Mouse (Mus musculus) limb, embryonic 13.5 days (tissue): ENCODE measurements around the gene Borcs5. TPM values are rescaled to one million over a fixed set of nuclear protein-coding genes. Genes with fewer than 3 reads are reported as not detected.
"Not testable (repeated sequence)": the region's sequence is repeated elsewhere in the genome, so short reads cannot be mapped to it uniquely, and the experiment has no call there.

Source experiments
- ATAC-seq: fragments of 200-750 bp; cut with Nextera tagmentation; 2 replicates; pipeline ENCODE4 v1.8.0; 2017; ENCODE audit warnings: low read depth, moderate number of reproducible peaks, moderate TSS enrichment; ENCODE audit not compliant: low FRiP score
- H3K27ac ChIP-seq: fragments of 300-500 bp; sonication (generic); 2 replicates; pipeline ENCODE4 v1.5.1; 2015; ENCODE audit warnings: inconsistent platforms, mild to moderate bottlenecking, moderate library complexity
- H3K27me3 ChIP-seq: fragments of 300-500 bp; sonication (generic); 2 replicates; pipeline ENCODE4 v1.6.1; 2015; ENCODE audit warnings: mild to moderate bottlenecking, inconsistent platforms
- H3K36me3 ChIP-seq: fragments of 300-500 bp; sonication (generic); 2 replicates; pipeline ENCODE4 v1.6.1; 2015; ENCODE audit warnings: inconsistent platforms, mild to moderate bottlenecking, moderate library complexity
- H3K4me1 ChIP-seq: fragments of 300-500 bp; sonication (generic); 2 replicates; pipeline ENCODE4 v1.6.1; 2015; ENCODE audit warnings: inconsistent platforms
- H3K4me2 ChIP-seq: fragments of 300-500 bp; sonication (generic); replicated peaks from 2 replicates; pipeline ENCODE4 v1.6.1; 2015; ENCODE audit warnings: inconsistent platforms, mild to moderate bottlenecking, moderate library complexity
- H3K4me3 ChIP-seq: fragments of 300-500 bp; sonication (generic); 2 replicates; pipeline ENCODE4 v1.5.1; 2015; ENCODE audit warnings: moderate library complexity, mild to moderate bottlenecking, inconsistent platforms
- H3K9ac ChIP-seq: fragments of 300-500 bp; sonication (generic); 2 replicates; pipeline ENCODE4 v1.6.1; 2015; ENCODE audit warnings: mild to moderate bottlenecking, inconsistent platforms
- H3K9me3 ChIP-seq: fragments of 300-500 bp; sonication (generic); 2 replicates; pipeline ENCODE4 v1.6.1; 2016; ENCODE audit warnings: inconsistent platforms
- WGBS: fragments of 180-500 bp; shearing (Covaris S2); methylation state at CpG from one replicate; pipeline ENCODE4 v1.1.7; 2015; 5-methylcytosine and 5-hydroxymethylcytosine counted together
- polyA plus RNA-seq: library from polyadenylated mRNA; unstranded; fragments of >200 nt; fragmentation: Nextera tagmentation; extraction: Ambion mirVana; gene quantifications from 2 replicates; pipeline ENCODE4 v1.2.1, GENCODE M21; 2015

Borcs5 gene
- polyA plus RNA-seq, 1 experiment from 2014 or later = 21.5 TPM

DNA sequence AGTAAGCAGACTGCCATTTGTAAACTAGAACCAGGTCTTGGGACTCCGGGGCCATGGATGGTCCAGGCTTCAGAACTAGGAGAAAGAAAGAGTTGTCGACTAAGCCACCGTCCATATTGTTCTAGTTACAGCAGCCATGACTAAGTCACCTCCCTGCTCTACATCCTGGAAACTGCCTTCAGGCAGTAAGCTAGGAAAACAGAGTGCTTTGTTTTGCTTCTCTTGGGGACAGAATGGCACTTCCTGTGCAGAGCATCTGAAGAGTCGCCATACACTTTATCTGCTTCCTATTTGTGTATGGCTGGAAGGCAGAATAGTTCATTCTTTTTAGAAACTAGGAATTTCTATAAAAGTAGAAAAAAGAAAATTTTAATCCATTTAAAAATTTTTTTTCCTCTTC is 17.2 kb downstream of the Borcs5 start:
- Histone ChIP-seq H3K4me3 (no peak overlapping the region), H3K9ac (no peak overlapping the region), H3K4me2 (no peak overlapping the region), H3K27me3 (no peaks in the 10 kb centered on the region), H3K27ac (peak overlapping the region; percentile 22; the same call in 1 of the 2 replicates), H3K36me3 (no peaks in the 10 kb centered on the region), H3K4me1 (peaks cover 14% of the 10 kb centered on the region; the same call in 1 of the 2 replicates), H3K9me3 (no peaks in the 10 kb centered on the region)
- no peak for ATAC-seq
- WGBS = 57% methylated on average over 4 of the region's 4 CpGs

DNA sequence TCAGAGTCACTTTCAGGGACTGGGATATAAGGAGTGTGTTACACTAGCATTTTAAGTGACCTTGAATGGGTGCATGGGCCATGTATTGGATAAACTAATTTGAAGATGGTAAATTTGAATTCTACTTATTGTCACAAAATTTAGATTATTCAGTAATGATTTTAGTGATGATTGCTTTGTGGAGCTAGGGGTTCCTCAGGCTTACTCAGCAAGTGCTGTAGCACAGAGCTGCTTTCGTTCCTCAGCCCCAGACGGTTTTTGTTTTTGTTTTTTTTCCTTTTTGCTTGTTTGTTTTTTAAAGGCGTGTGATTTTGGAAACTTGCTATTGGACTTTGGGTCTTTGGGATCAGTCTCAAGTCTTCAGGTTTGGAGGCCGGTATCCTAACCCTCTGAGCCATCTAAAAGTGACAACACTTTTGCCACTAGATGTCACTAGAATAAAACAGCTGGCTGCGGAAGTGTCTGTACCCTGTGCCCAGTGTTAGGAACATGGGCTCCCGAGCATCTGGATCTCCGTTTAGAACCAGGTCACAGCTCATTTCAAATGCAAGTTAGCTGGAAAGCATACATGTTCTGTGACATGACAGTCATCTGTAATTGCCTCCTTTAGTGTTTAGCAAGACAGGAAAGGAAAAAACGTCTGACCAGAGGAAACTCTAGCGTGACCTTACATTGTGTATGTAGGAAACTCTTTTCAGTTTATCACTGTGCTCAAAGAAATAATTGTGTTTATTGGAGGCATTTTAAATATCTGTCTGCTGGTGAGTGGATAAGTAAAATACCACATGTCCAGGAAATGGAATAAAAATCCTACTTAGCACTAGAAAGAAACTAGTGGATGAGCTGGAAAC is 20.0 kb downstream of the Borcs5 start:
- Histone ChIP-seq H3K27me3 (no peaks in the 10 kb centered on the region), H3K4me1 (peaks cover 14% of the 10 kb centered on the region; the same call in 1 of the 2 replicates), H3K9me3 (no peaks in the 10 kb centered on the region), H3K36me3 (no peaks in the 10 kb centered on the region), H3K9ac (no peak overlapping the region), H3K4me2 (0 out of 2 replicates have a peak overlapping the region, but pooled peaks have one; percentile 30), H3K27ac (no peak overlapping the region), H3K4me3 (no peak overlapping the region)
- ATAC-seq = peak; percentile 89
- WGBS = 20% methylated on average over 9 of the region's 9 CpGs

DNA sequence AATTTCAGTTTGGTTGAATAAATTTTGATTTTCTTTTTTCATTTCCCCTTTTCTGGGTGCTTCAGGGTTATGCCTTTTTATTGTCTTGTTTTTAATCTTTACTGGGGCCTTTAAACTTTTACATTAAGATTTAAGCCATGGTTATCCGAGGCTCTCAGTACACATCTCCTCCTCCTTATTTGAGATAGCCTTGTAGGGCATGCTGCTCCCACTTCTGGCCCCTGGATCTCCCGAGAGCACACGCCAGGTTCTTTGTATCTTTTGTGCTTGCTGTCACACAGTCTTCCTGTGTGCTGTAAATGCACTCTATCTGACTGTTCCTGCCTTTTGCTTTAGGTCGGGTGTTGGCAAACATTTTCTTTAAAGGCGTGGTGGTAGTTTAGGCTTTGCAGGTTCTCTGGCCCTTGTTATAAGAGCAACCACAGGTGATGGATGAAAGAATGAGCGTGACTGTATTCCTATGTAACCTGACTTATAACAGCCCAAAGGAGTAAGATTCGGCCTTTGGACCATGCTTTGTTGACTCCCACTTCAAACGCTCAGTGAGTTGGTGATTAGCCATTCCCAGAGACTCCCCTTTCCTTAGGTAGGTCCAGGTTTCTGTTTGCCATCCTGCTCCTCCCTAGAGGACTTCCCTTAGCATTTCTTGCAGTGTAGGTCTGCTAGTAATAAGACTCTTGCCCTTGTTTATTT is 21.6 kb downstream of the Borcs5 start:
- WGBS = 83% methylated on average over 8 of the region's 8 CpGs
- no peak overlapping the region for H3K9ac ChIP-seq
- ATAC-seq = no peak
- no peaks in the 10 kb centered on the region for H3K27me3 ChIP-seq
- H3K4me2 ChIP-seq = no peak overlapping the region
- H3K9me3 ChIP-seq = no peaks in the 10 kb centered on the region
- no peak overlapping the region for H3K27ac ChIP-seq
- no peaks in the 10 kb centered on the region for H3K36me3 ChIP-seq
- H3K4me3 ChIP-seq = no peak overlapping the region
- H3K4me1 ChIP-seq = peaks cover 14% of the 10 kb centered on the region; the same call in 1 of the 2 replicates

DNA sequence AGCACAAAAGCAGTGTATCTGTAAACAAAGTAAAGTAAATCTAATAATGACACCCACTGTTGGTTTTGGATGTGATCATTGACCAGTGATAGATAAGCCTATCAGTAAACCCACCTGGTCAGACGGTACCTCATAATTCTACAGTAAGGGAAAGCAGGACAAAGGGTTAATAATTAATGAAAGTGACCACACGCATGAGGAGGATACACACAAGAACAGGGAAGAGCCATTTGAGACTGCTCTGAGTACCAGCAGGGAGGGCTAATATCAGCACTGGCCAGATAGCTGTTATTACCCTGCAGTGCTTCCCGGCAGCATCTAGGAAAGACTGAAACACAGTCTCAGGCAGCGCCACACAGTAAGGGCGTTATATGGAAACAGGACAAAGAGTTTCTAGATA is 25.3 kb downstream of the Borcs5 start:
- Histone ChIP-seq H3K9me3 (no peaks in the 10 kb centered on the region), H3K4me2 (no peak overlapping the region), H3K27me3 (no peaks in the 10 kb centered on the region), H3K4me1 (no peaks in the 10 kb centered on the region), H3K4me3 (no peak overlapping the region), H3K9ac (no peak overlapping the region), H3K36me3 (no peaks in the 10 kb centered on the region), H3K27ac (no peak overlapping the region)
- WGBS = 78% methylated on average over 5 of the region's 5 CpGs
- no peak for ATAC-seq

DNA sequence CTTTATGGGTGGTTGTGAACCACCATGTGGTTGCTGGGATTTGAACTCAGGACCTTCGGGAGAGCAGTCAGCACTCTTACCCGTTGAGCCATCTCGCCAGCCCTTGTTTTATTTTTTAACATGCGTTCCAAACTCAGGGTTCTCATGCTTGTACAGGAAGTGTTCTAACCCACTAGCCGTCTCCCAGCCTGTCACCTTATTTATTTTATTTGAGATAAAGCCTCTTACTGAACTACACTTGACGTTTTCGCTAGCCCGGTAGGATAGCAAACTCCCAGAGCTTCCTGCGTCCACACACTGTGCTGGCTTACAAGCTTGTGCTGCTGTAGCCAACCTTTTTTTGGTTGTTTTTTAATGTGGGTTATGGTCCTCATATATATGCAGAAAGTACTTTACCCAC is 26.5 kb downstream of the Borcs5 start:
- no peak for ATAC-seq
- Histone ChIP-seq H3K9ac (no peak overlapping the region), H3K27me3 (no peaks in the 10 kb centered on the region), H3K36me3 (no peaks in the 10 kb centered on the region), H3K4me1 (peaks cover 3% of the 10 kb centered on the region; the same call in 1 of the 2 replicates), H3K27ac (no peak overlapping the region), H3K9me3 (no peaks in the 10 kb centered on the region), H3K4me3 (no peak overlapping the region), H3K4me2 (no peak overlapping the region)
- WGBS = 83% methylated on average over 9 of the region's 9 CpGs

DNA sequence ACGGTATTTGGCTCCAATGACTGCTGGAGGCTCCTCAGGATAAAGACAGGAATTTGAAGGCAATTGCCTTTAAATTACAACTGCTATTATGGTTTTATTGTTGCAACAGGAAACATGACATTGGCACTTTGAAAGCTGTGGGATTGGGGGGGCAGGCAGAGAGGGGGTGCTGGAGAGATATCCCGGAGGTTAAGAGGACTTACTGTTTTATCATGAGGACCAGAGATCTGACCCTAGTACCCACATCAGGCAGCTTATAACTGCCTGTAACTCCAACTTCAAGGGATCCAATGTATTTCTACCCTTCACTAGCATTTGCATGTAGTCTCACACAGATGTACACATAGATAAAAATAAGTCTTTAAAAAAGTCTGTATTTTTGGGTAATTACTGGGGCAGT is 29.2 kb downstream of the Borcs5 start:
- H3K27ac ChIP-seq = no peak overlapping the region
- H3K9me3 ChIP-seq = no peaks in the 10 kb centered on the region
- no peaks in the 10 kb centered on the region for H3K36me3 ChIP-seq
- H3K27me3 ChIP-seq = no peaks in the 10 kb centered on the region
- no peak overlapping the region for H3K4me3 ChIP-seq
- WGBS = 44% methylated on average over 2 of the region's 2 CpGs
- ATAC-seq = no peak
- no peak overlapping the region for H3K4me2 ChIP-seq
- H3K9ac ChIP-seq = no peak overlapping the region
- H3K4me1 ChIP-seq = peaks cover 3% of the 10 kb centered on the region; the same call in 1 of the 2 replicates

DNA sequence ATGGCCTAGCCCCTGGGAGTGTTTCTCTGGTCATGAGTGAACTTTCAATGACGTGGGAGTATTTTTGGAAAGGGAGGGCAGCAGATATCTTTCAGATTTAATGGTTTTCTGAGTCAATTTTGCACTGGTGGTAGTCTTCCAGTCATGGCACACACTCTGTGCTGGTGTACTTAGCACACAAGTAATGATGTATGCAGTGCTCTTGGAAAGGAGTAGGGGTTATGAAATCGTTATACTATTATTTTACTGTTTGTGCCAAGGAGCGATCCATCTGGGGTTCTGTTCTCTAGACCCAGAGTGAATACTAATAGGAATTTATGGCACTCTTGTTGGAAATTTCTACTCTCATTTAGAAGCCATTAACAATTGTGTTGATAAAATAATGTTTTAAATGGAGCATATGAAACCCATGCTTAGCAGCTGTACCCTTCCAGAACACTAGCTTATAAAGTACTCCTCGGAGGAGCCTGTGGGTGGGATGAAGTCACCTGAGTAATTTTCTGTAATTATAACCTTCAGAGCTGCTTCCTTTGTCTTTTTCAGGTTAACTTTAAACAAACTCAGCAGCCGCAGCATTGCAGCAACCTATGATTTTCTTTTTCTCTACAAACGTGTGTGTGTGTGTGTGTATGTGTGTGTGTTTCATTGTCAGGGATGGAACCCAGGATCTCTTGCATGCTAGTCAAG is 30.0 kb downstream of the Borcs5 start:
- H3K4me2 ChIP-seq = no peak overlapping the region
- H3K4me1 ChIP-seq = peaks cover 3% of the 10 kb centered on the region; the same call in 1 of the 2 replicates
- H3K27ac ChIP-seq = no peak overlapping the region
- no peak for ATAC-seq
- no peaks in the 10 kb centered on the region for H3K27me3 ChIP-seq
- no peak overlapping the region for H3K4me3 ChIP-seq
- H3K36me3 ChIP-seq = no peaks in the 10 kb centered on the region
- 61% methylated on average over 6 of the region's 6 CpGs for WGBS
- H3K9me3 ChIP-seq = no peaks in the 10 kb centered on the region
- H3K9ac ChIP-seq = no peak overlapping the region

DNA sequence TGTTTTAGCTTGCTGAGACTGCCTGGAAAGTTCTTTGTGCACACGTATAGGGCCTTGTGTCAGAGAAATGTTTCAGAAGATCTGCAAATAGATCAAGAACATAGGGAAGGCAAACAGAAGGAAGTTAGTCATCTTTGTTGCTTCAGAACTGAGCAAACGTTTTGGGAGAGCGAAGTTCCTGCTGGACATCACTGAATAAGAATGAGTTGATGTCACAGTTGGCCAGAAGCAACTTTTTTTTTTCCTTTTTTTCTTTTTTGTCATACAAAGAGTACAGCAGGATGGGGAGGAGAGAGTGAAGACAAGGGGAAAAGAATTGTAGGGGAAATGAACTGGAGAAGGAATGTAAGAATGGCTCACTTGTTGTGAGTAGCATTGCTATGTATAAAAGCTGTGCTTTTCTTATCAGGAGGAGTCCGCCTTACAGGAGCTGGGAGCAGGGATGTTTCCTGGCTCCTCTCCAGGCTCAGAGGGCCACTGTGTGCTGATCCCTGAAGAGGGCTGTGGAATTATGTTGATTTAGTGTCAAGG is 31.6 kb downstream of the Borcs5 start:
- no peak overlapping the region for H3K27ac ChIP-seq
- no peak overlapping the region for H3K4me2 ChIP-seq
- no peak overlapping the region for H3K4me3 ChIP-seq
- H3K9me3 ChIP-seq = no peaks in the 10 kb centered on the region
- no peaks in the 10 kb centered on the region for H3K36me3 ChIP-seq
- no peak for ATAC-seq
- H3K27me3 ChIP-seq = no peaks in the 10 kb centered on the region
- 82% methylated on average over 4 of the region's 4 CpGs for WGBS
- H3K4me1 ChIP-seq = peaks cover 3% of the 10 kb centered on the region; the same call in 1 of the 2 replicates
- no peak overlapping the region for H3K9ac ChIP-seq

DNA sequence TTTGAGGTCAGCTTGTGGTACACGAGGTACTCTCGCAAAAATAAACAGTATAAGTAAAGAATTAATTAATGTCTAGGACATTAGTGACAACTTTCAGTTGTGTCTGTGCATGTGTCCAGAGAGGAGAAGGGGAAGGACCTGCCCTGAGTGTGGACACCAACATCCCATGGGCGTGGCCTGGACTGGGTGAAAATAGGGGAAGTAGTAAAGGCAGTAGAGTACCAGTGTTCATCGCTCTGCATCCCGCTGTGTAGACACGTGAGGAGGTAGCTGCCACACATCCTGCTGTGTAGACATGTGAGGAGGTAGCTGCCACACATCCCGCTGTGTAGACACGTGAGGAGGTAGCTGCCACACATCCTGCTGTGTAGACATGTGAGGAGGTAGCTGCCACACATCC is 34.4 kb downstream of the Borcs5 start:
- not testable (repeated sequence) for H3K4me1 ChIP-seq, H3K27me3 ChIP-seq, H3K27ac ChIP-seq, H3K36me3 ChIP-seq, H3K9me3 ChIP-seq, H3K4me2 ChIP-seq, H3K4me3 ChIP-seq, ATAC-seq, H3K9ac ChIP-seq
- WGBS = 76% methylated on average over 8 of the region's 8 CpGs

DNA sequence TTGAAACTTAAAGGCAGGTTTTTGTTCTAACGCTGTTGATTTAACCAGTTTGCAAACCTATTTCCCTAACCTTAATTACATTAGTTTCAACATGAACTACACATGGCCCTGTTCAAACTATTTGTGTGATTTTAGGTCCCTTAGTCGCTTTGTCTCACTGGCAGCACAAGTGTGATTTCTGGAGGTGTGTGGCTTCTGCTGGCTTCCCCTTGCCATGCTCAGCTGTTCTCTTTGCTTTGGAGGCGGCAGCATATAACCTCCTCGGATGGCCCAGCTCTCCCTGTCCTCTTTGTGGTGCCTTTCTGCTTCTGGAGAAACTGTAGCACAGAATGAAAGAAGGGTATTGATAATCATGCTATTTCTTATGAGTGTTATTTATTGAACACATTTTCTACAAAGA is 38.2 kb downstream of the Borcs5 start:
- no peak overlapping the region for H3K27ac ChIP-seq
- H3K27me3 ChIP-seq = no peaks in the 10 kb centered on the region
- no peak for ATAC-seq
- no peak overlapping the region for H3K4me3 ChIP-seq
- H3K4me1 ChIP-seq = no peaks in the 10 kb centered on the region; the same call in 1 of the 2 replicates
- H3K36me3 ChIP-seq = no peaks in the 10 kb centered on the region
- H3K9ac ChIP-seq = no peak overlapping the region
- H3K9me3 ChIP-seq = no peaks in the 10 kb centered on the region
- WGBS = 81% methylated on average over 4 of the region's 4 CpGs
- no peak overlapping the region for H3K4me2 ChIP-seq

DNA sequence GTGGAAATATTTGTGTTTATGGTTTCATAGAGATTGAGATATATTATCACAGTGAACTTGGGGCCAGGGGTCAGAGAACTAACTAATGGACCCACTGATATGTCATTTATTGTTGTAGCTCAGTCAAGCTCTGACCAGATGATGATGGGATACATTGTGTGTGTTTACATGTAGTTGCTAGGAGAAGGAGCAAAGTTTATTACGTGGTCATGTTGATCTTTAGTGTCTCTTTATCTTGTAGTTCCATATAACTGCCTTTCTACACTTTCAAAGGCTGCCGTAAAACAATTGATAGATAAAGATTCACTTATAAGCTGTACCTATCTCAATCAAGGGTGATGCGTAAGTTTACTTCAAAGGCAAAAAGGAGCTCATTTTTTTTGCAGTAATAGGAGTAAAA is 38.7 kb downstream of the Borcs5 start:
- no peak overlapping the region for H3K27ac ChIP-seq
- WGBS = 77% methylated on average over 3 of the region's 3 CpGs
- no peaks in the 10 kb centered on the region for H3K27me3 ChIP-seq
- no peaks in the 10 kb centered on the region for H3K36me3 ChIP-seq
- ATAC-seq = no peak
- H3K9ac ChIP-seq = no peak overlapping the region
- H3K4me2 ChIP-seq = no peak overlapping the region
- H3K4me3 ChIP-seq = no peak overlapping the region
- H3K4me1 ChIP-seq = no peaks in the 10 kb centered on the region; the same call in 1 of the 2 replicates
- H3K9me3 ChIP-seq = no peaks in the 10 kb centered on the region

DNA sequence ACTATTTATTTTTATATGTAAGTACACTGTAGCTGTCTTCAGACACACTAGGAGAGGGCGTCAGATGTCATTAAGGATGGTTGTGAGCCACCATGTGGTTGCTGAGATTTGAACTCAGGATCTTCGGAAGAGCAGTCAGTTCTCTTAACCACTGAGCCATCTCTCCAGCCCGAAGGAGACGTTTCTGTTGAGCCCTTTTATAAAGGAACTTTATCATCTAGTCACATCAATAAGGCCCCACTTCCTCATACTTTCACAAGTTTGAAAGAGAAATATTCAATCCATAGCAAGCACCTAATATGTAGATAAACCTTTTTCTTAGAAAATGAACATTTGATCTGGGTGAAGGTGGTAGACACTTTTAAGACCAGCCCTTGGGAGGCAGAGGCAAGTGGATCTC is 40.0 kb downstream of the Borcs5 start:
- not testable (repeated sequence) for H3K9me3 ChIP-seq, ATAC-seq, H3K27ac ChIP-seq, H3K4me1 ChIP-seq, H3K4me2 ChIP-seq, H3K9ac ChIP-seq, H3K4me3 ChIP-seq, H3K27me3 ChIP-seq, H3K36me3 ChIP-seq
- WGBS = 92% methylated on average over 4 of the region's 4 CpGs
